Mouse (Mus musculus) brain, embryonic 14.5 days (tissue): Measurements from ENCODE around the gene Grin3a.

Experiments
- CTCF ChIP-seq: fragments of 200-500 bp; IDR thresholded peaks from 2 replicates; pipeline ENCODE4 v1.5.1; 2012; ENCODE audit warnings: inconsistent platforms, mild to moderate bottlenecking, moderate library complexity, borderline replicate concordance; ENCODE audit not compliant: insufficient read depth, insufficient read length; ENCODE audit errors: extremely low read depth
- POLR2A ChIP-seq: fragments of 200-500 bp; IDR thresholded peaks from 2 replicates; pipeline ENCODE4 v1.6.1; 2012; ENCODE audit warnings: mild to moderate bottlenecking, inconsistent platforms, borderline replicate concordance; ENCODE audit not compliant: poor library complexity, insufficient read depth, insufficient read length, severe bottlenecking; ENCODE audit errors: extremely low read depth

DNA sequence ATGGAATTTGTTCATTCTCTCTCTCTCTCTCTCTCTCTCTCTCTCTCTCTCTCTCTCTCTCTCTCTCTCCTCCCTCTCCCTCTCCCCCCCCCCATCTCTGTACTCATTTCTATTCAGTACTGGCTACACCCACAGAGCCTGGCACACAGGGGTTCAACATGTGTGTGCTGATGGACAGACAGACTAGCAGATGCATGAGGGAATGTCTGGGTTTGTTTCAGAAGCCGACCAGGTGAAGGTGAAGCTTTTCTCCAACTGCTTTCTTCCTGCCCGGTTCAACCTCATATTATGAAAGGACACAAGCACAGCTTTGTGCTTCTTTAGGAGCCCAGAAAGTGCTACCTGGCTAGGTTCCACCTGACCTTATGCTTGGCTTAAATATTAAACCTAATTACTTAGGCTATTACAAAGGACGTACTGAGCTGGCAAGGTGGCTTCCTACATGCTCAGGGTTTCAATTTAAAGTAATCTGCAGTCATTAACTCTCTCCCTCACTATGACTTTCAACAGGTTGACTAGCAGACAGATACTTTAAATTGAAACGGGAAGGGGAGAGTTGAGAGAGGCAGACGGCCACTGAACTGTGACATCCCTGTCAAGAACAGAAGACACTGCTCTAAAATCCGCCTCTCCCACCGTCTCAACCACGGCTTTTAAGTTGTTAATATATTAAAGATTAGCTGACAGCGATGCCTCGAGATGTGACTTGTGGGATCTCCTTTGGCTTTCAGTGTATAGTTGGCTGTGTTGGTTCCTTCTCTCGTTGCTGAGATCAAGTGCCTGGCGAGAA, 153.9 kb downstream of the Grin3a start:
- TF ChIP-seq CTCF (no peak), POLR2A (no peak)
